Mouse (Mus musculus) splenic B cell, adult 2 months (primary cell): ENCODE results near the gene Suclg2.
A peak's percentile ranks its signal among the peaks of the same experiment; 100 is the strongest.

ENCODE experiments used
- DNase-seq: peaks from one replicate; pipeline ENCODE4 v3.0.0-alpha.2; 2011; ENCODE audit warnings: low read depth, low spot score
- H3K27me3 ChIP-seq: 2 replicates; pipeline ENCODE4 v1.6.1; 2012; ENCODE audit warnings: mild to moderate bottlenecking, low read length, moderate library complexity, mixed read lengths; ENCODE audit not compliant: control insufficient read depth, poor library complexity, insufficient read depth, severe bottlenecking
- H3K36me3 ChIP-seq: 2 replicates; pipeline ENCODE4 v1.6.1; 2012; ENCODE audit warnings: mild to moderate bottlenecking, low read length, moderate library complexity, mixed read lengths; ENCODE audit not compliant: control insufficient read depth, poor library complexity, insufficient read depth, severe bottlenecking

Gene Suclg2

GRCm38 (mm10) chr6:95575531-95575930 lies 143.1 kb downstream of the Suclg2 start:
- no peak for DNase-seq

DNA sequence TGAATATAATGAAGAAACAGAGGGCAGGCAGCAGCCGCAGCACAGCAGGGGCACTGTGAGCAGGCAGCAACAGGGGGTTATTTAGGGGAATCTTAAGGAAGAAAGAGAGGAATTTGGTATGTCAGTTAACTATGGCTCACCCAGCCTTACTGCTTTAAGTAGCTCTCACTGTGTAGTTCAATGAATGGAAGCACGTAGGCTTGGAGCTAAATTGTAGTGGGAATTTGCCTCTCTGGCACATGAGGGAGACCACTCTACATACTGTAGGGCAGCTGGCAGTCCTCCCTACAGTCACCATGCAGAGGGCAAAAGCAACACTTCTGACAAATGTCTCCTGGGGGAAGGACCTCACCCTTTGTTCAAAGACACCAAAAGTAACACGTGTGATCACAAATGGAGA lies 143.7 kb downstream of the Suclg2 start:
- H3K36me3 ChIP-seq, result peaks cover 6% of the 10 kb centered on the region
- no peaks in the 10 kb centered on the region for H3K27me3 ChIP-seq
- DNase-seq, result no peak

More at GRCm38 (mm10) chr6:95575531-95575930, 143.1 kb downstream of the Suclg2 start:
- Histone ChIP-seq H3K27me3 (no peaks in the 10 kb centered on the region), H3K36me3 (peaks cover 6% of the 10 kb centered on the region)

- peaks cover 6% of the 10 kb centered on the region for H3K36me3 ChIP-seq
- no peak for DNase-seq
Measured at GRCm38 (mm10) chr6:95574389-95574788, 144.2 kb downstream of the Suclg2 start.

DNA sequence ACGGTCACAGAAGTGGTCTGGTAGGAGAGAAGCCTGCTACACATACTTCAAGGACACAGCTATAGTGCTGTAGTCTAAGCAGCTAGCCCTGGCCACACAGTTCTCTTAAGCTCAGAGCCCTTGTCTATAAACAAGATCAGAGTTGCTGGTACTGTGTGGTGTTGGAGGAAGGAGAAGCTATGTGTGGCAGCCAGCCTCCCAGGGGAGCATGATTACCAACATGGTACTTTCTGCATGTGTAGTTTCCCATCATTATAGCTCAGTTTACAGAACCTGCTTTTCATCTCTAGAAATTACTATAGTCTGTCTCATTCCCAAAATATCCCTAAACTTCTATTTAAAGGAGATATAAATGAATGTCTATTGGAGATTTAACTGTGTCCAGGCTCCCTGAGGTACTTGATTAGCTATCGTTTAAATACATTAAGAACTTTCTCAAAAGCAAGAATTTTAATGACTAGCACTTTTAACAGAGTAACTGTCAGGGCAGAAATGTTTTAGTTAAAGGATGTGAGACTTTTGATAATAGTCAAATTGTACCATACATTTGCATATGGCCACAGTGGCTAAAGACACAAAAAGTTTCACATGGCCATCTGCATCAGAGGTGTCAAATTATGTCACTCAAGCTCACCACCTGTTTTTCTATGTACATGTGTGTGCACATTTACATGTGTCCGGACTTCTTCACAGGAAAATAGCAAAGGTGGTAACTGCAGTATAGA lies 145.4 kb downstream of the Suclg2 start:
- H3K27me3 ChIP-seq, result no peaks in the 10 kb centered on the region
- peak; percentile 36 for DNase-seq
- peaks cover 8% of the 10 kb centered on the region for H3K36me3 ChIP-seq

More at GRCm38 (mm10) chr6:95574389-95574788, 144.2 kb downstream of the Suclg2 start:
- no peaks in the 10 kb centered on the region for H3K27me3 ChIP-seq

DNA sequence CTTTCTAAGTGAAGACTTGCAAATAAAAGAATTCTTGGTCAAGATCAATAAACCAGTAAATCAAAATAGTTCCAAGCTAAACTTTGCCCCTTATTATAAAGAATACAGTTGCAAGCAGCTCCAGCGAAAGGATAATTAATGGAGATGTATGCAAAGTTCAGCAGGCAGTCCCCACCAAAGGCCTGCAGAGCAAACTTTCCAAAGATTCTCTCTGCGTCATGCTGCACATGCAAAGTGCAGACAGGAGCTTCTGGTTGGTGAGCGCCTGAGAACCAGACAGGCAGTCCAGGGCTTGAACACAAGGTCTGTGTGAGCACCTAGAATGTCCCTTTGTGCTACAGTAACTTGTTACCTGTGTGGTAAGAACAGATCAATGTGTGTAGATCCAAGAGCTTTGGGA lies 147.0 kb downstream of the Suclg2 start:
- no peak for DNase-seq
- no peaks in the 10 kb centered on the region for H3K27me3 ChIP-seq
- H3K36me3 ChIP-seq, result peaks cover 4% of the 10 kb centered on the region; the same call in 1 of the 2 replicates

GRCm38 (mm10) chr6:95563355-95564009 lies 155.1 kb downstream of the Suclg2 start:
- no peak for DNase-seq
- H3K36me3 ChIP-seq, result 0 out of 2 replicates have a peak, but pooled peaks cover 2% of the 10 kb centered on the region
- H3K27me3 ChIP-seq, result no peaks in the 10 kb centered on the region

- H3K27me3 ChIP-seq, result no peaks in the 10 kb centered on the region
- DNase-seq, result no peak
- H3K36me3 ChIP-seq, result no peaks in the 10 kb centered on the region; the same call in 1 of the 2 replicates
Measured at GRCm38 (mm10) chr6:95556320-95556719, 162.3 kb downstream of the Suclg2 start.

- no peaks in the 10 kb centered on the region; the same call in 1 of the 2 replicates for H3K36me3 ChIP-seq
- H3K27me3 ChIP-seq, result no peaks in the 10 kb centered on the region
- peak; percentile 45 for DNase-seq
Measured at GRCm38 (mm10) chr6:95552339-95552950, 166.2 kb downstream of the Suclg2 start.

- Histone ChIP-seq H3K36me3 (no peaks in the 10 kb centered on the region; the same call in 1 of the 2 replicates), H3K27me3 (no peaks in the 10 kb centered on the region)
- no peak for DNase-seq
Measured at GRCm38 (mm10) chr6:95551000-95551399, 167.6 kb downstream of the Suclg2 start.

DNA sequence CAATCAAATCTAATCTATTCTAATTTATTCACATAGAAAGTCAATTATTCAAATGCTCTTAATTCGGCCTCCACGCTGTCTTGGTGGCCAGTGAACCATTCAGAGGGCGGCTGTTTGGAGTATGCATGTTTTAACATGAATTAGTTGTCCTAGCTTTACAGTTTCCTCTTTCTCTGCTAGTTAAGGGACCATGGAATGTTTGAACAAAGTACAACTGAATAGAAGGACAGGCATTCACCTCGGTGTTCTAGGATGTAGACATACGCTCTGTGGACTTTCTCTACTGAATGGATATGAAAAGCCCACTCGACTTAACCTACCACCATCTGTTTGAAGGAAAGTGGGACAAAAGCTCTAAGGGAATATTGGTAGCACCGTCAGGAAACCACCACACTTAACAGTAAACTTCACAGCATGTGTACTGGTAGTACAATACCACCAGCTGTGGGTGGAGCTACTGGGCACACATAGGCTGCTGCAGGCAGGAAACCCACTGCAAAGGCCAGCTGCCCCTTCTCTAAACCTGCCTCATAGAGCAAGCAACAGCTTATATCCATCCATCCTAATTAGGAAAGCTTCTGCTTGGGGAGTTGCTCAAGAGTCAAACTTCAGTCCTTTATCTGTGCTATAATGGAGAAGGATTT lies 172.3 kb downstream of the Suclg2 start:
- no peak for DNase-seq
- no peaks in the 10 kb centered on the region for H3K27me3 ChIP-seq
- H3K36me3 ChIP-seq, result no peaks in the 10 kb centered on the region

DNA sequence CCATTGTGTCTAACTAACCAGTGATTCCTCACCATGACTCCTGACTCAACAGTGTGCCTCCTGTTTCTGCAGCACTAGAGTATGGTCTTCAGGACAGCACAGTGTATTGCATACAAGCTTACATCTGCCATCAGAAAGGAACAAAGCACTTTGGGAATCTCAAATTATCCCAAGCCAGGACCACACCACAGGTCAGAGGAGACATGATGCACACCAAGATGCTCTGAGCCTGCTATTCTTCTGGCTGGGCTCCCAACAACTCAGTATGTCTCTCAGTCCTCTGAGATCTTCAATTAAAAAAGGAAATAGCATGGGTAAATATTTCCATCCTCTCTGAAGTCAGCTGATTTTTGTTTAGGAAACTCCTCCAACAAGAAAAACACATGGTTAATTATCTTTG lies 172.9 kb downstream of the Suclg2 start:
- DNase-seq, result no peak
- Histone ChIP-seq H3K36me3 (no peaks in the 10 kb centered on the region), H3K27me3 (no peaks in the 10 kb centered on the region)

DNA sequence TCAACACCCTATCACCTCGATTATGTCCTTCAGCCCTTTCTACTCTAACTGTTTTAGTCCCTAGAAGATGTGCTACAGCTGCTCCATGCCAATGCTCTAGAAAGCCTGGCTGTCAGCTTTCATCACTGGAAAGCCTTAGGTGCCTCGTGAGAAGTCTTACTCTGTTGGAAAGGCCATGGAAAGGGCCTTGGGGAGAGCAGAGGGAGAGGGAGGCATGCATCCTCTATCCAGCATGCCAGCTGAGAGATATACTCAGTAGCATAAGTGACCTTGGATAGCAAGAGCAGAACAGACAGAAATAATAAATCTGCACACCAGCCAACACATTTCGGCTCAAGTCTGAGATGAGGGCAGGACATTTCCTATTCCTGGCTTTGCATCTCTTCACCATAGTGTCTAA lies 173.3 kb downstream of the Suclg2 start:
- H3K36me3 ChIP-seq, result no peaks in the 10 kb centered on the region
- DNase-seq, result no peak
- H3K27me3 ChIP-seq, result no peaks in the 10 kb centered on the region

- no peak for DNase-seq
- 0 out of 2 replicates have a peak, but pooled peaks cover 2% of the 10 kb centered on the region for H3K36me3 ChIP-seq
- H3K27me3 ChIP-seq, result no peaks in the 10 kb centered on the region
Measured at GRCm38 (mm10) chr6:95535191-95535590, 183.4 kb downstream of the Suclg2 start.

- no peak for DNase-seq
- H3K27me3 ChIP-seq, result no peaks in the 10 kb centered on the region
Measured at GRCm38 (mm10) chr6:95519846-95520245, 198.8 kb downstream of the Suclg2 start.

DNA sequence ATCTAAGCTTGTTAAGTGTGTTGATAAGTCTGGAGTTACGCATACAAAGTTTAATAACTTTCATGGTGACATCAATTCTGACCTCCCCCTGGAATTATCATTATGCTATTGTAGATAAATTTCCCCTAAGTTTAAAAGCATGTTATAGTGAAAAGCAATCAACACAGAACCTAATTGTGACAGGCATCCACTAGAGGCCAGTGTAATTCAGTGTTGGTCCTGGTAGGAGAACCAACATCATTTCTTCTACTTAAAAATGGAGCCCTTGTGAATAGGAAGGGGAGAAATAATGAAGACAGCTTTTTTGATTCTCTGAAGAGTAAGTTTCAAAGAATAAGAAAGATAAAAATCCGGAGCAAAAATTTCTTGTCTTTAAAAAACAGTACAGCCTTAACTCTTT lies 200.2 kb downstream of the Suclg2 start:
- peak; percentile 9 for DNase-seq
- no peaks in the 10 kb centered on the region for H3K27me3 ChIP-seq
- no peaks in the 10 kb centered on the region for H3K36me3 ChIP-seq

More at GRCm38 (mm10) chr6:95519846-95520245, 198.8 kb downstream of the Suclg2 start:
- H3K36me3 ChIP-seq, result no peaks in the 10 kb centered on the region
